Mouse (Mus musculus) ES-Bruce4 (cell line): ENCODE results near the gene Nsun4. TPM values are rescaled to one million over a fixed set of nuclear protein-coding genes. Genes with fewer than 3 reads are reported as not detected.

Source experiments
- H3K27ac ChIP-seq: 2 replicates; pipeline ENCODE4 v1.5.1; 2012; ENCODE audit warnings: low read length, inconsistent platforms; ENCODE audit not compliant: insufficient read depth
- H3K27me3 ChIP-seq: 2 replicates; pipeline ENCODE4 v1.6.1; 2012; ENCODE audit warnings: mild to moderate bottlenecking, low read length, inconsistent platforms; ENCODE audit not compliant: control insufficient read depth, poor library complexity, insufficient read depth, severe bottlenecking
- H3K36me3 ChIP-seq: 2 replicates; pipeline ENCODE4 v1.6.1; 2012; ENCODE audit warnings: inconsistent platforms, mild to moderate bottlenecking, low read length, moderate library complexity; ENCODE audit not compliant: control insufficient read depth, poor library complexity, insufficient read depth, severe bottlenecking
- H3K4me1 ChIP-seq: one replicate; pipeline ENCODE4 v1.8.1; 2011; ENCODE audit warnings: low read length; ENCODE audit not compliant: control insufficient read depth, insufficient read depth
- H3K4me3 ChIP-seq: 2 replicates; pipeline ENCODE4 v1.5.1; 2011; ENCODE audit warnings: low read depth, mild to moderate bottlenecking, low read length
- H3K9ac ChIP-seq: 2 replicates; pipeline ENCODE4 v1.6.1; 2012; ENCODE audit warnings: low read depth, mild to moderate bottlenecking, inconsistent platforms; ENCODE audit not compliant: poor library complexity, severe bottlenecking
- H3K9me3 ChIP-seq: replicated peaks from 2 replicates; pipeline ENCODE4 v1.6.1; 2012; ENCODE audit warnings: mild to moderate bottlenecking, low read length, inconsistent platforms; ENCODE audit not compliant: control insufficient read depth, poor library complexity, insufficient read depth, severe bottlenecking
- CTCF ChIP-seq: IDR thresholded peaks from one replicate; pipeline ENCODE4 v1.8.1; 2011; ENCODE audit warnings: low read depth, low read length
- EP300 ChIP-seq: IDR thresholded peaks from 2 replicates; pipeline ENCODE4 v1.6.1; 2011; ENCODE audit warnings: low read depth, low read length; ENCODE audit not compliant: insufficient read depth
- POLR2A ChIP-seq: IDR thresholded peaks from one replicate; pipeline ENCODE4 v1.8.1; 2011; ENCODE audit warnings: low read length; ENCODE audit not compliant: insufficient read depth
- polyA plus RNA-seq: library from polyadenylated mRNA; stranded (reverse); fragments of >200 nt; gene quantifications from 2 replicates; pipeline ENCODE4 v1.2.4, GENCODE M21; 2011; ENCODE audit warnings: low read depth; ENCODE audit not compliant: missing spikeins, insufficient read depth, insufficient read length

Nsun4 gene
- polyA plus RNA-seq, 1 experiment = 14.4 TPM

DNA sequence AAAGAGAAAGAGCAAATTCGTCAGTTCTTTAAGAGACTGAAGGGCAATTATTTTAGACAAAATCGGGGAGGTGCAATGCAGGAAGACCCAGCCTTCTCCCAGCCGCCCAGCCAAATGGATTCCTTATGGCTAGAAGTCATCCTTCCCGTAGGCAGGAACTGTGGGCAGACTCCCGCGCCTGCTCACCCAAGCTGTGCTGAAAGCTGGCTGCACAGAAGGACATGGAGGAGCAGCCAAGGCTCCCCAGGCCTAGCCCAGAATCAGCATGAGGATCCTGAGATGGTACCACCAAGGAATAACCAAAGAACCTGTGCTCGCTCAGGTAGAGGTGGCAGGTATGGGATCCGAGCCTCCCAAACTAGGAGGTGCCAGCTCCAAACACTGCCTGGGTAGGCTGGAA lies 37.7 kb downstream of the Nsun4 start:
- H3K4me3 ChIP-seq = no peak overlapping the region
- no peaks in the 10 kb centered on the region for H3K4me1 ChIP-seq
- no peaks in the 10 kb centered on the region for H3K9me3 ChIP-seq
- H3K27me3 ChIP-seq = peaks cover 4% of the 10 kb centered on the region; the same call in 1 of the 2 replicates
- TF ChIP-seq CTCF = no peak
- TF ChIP-seq EP300 = no peak
- TF ChIP-seq POLR2A = no peak
- no peak overlapping the region for H3K27ac ChIP-seq
- no peaks in the 10 kb centered on the region for H3K36me3 ChIP-seq
- no peak overlapping the region for H3K9ac ChIP-seq

DNA sequence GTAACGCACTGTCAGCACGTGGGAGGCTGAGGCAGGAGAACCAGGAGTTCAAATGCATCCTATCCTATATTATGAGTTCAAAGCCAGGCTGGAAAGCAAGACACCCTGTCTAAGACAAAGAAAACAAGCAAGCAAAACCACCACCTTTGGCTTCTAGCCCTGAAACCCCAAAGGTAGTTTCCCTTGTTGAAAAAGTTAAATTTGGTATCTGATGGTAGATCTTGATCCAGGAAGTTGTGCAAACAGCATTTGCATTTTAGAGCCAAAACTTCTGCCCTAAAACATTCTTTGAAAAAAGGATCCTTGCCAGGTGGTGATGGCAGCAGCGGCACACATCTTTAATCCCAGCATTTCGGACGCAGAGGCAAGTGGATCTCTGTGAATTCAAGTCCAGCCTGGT lies 38.2 kb downstream of the Nsun4 start:
- Histone ChIP-seq H3K9ac (no peak overlapping the region), H3K27me3 (peaks cover 4% of the 10 kb centered on the region; the same call in 1 of the 2 replicates), H3K27ac (no peak overlapping the region), H3K36me3 (no peaks in the 10 kb centered on the region), H3K9me3 (no peaks in the 10 kb centered on the region), H3K4me1 (no peaks in the 10 kb centered on the region), H3K4me3 (no peak overlapping the region)
- TF ChIP-seq EP300 (no peak), CTCF (no peak), POLR2A (no peak)

DNA sequence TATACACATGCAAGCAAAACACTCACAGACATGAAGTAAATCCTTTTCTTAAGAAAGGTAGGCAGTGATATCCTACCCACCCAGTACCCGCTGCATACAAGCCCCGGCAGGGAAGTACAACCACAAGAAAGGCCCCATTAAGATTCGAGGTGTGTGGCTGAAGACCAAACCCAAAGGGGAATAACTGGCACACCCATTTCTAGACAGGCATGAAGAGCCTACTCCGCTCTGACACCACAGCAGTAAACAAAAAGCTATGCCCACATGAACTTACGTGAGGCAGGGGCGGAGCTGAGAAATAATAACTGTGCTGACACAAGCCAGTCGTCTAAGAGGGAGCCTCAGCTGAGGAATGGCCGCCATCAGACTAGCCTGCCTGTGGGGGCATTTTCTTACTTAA lies 43.5 kb downstream of the Nsun4 start:
- Histone ChIP-seq H3K27me3 (no peaks in the 10 kb centered on the region), H3K4me3 (no peak overlapping the region), H3K4me1 (no peaks in the 10 kb centered on the region), H3K9me3 (no peaks in the 10 kb centered on the region), H3K36me3 (no peaks in the 10 kb centered on the region), H3K27ac (no peak overlapping the region), H3K9ac (no peak overlapping the region)
- no peak for TF ChIP-seq POLR2A
- TF ChIP-seq EP300 = no peak
- TF ChIP-seq CTCF = no peak

DNA sequence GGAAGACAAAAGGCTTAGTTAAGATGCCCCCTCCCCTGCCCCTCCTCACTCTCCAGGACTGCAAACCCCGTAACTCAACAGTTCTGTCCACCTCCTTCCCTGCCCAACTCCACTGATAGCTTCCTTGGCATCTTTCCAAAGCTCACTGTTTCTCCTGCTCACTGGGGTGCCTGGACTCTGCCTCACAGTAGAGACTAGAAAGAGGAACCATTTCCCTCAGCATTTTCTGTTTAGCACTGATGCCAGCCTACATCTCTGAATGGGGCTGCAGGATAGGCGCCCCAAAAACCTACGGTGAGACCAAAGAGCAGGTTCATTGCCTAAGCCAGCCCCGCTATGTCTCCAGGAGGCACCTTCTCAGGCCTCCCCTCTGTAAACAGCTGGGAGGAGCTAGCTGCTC lies 52.5 kb downstream of the Nsun4 start:
- Histone ChIP-seq H3K36me3 (no peaks in the 10 kb centered on the region), H3K4me3 (no peak overlapping the region), H3K27me3 (no peaks in the 10 kb centered on the region), H3K9ac (no peak overlapping the region), H3K9me3 (no peaks in the 10 kb centered on the region), H3K27ac (no peak overlapping the region), H3K4me1 (no peaks in the 10 kb centered on the region)
- TF ChIP-seq EP300 (no peak), CTCF (no peak), POLR2A (no peak)

DNA sequence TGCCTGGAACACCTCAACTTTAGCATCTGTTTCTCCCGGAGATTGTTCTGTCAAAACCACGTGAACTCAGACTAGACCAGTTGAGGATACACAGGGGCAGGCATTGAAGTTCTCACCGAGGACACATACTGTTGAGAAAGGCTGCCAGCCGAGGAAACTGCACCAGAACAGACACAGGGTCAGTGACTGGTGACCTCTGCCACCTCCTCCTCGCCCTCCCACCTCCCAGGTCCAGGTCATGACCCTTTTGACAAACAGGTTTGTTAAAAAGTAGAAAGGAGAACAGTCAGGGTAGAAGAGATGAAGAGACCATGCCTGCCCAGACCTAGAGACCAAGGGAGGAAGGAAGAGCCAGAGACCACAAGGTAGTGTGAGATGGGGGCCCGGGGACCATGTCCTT lies 53.0 kb downstream of the Nsun4 start:
- Histone ChIP-seq H3K4me1 (no peaks in the 10 kb centered on the region), H3K9ac (no peak overlapping the region), H3K9me3 (no peaks in the 10 kb centered on the region), H3K27ac (no peak overlapping the region), H3K27me3 (no peaks in the 10 kb centered on the region), H3K4me3 (no peak overlapping the region), H3K36me3 (no peaks in the 10 kb centered on the region)
- TF ChIP-seq EP300 (no peak), POLR2A (no peak), CTCF (no peak)

DNA sequence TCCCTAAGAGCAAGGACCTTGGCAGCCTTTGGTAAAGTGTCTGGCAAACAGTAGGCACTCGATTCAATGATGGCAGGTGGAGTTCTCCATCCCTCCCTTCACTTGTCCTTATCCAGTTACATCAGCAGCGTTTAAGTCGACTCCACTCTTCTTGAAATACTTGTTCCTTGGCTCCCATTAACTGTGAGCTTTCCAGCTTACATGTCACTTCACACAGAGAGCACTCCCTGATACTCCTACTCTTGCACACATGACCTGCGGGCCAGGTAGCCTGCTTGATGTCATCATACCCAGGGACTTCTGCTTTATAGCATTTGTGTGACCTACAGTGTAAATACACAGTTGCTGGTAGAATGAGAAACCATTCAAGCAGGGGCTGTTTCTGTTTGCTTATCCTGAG lies 56.9 kb downstream of the Nsun4 start:
- Histone ChIP-seq H3K9ac (no peak overlapping the region), H3K4me3 (no peak overlapping the region), H3K27ac (no peak overlapping the region), H3K27me3 (no peaks in the 10 kb centered on the region), H3K9me3 (no peaks in the 10 kb centered on the region; the same call in 1 of the 2 replicates), H3K4me1 (no peaks in the 10 kb centered on the region), H3K36me3 (no peaks in the 10 kb centered on the region)
- TF ChIP-seq CTCF (no peak), POLR2A (no peak), EP300 (no peak)
